Mouse (Mus musculus) hindbrain, embryonic 12.5 days (tissue): Measurements from ENCODE around the gene Foxp1. TPM values are rescaled to one million over a fixed set of nuclear protein-coding genes. Genes with fewer than 3 reads are reported as not detected.

Experiments used
- ATAC-seq: fragments of 200-750 bp; cut with Nextera tagmentation; 2 replicates; pipeline ENCODE4 v1.8.0; 2017; ENCODE audit warnings: moderate TSS enrichment; ENCODE audit not compliant: low FRiP score
- H3K27ac ChIP-seq: fragments of 300-500 bp; sonication (generic); 2 replicates; pipeline ENCODE4 v1.5.1; 2016; ENCODE audit warnings: mild to moderate bottlenecking
- H3K27me3 ChIP-seq: fragments of 300-500 bp; sonication (generic); 2 replicates; pipeline ENCODE4 v1.6.1; 2016; ENCODE audit warnings: mild to moderate bottlenecking
- H3K36me3 ChIP-seq: fragments of 300-500 bp; sonication (generic); 2 replicates; pipeline ENCODE4 v1.6.1; 2016; ENCODE audit warnings: mild to moderate bottlenecking
- H3K4me1 ChIP-seq: fragments of 300-500 bp; sonication (generic); 2 replicates; pipeline ENCODE4 v1.6.1; 2016
- H3K4me2 ChIP-seq: fragments of 300-500 bp; sonication (generic); replicated peaks from 2 replicates; pipeline ENCODE4 v1.6.1; 2016; ENCODE audit warnings: mild to moderate bottlenecking
- H3K4me3 ChIP-seq: fragments of 300-500 bp; sonication (generic); 2 replicates; pipeline ENCODE4 v1.5.1; 2016; ENCODE audit warnings: mild to moderate bottlenecking
- H3K9ac ChIP-seq: fragments of 300-500 bp; sonication (generic); 2 replicates; pipeline ENCODE4 v1.6.1; 2016; ENCODE audit warnings: mild to moderate bottlenecking, moderate library complexity
- H3K9me3 ChIP-seq: fragments of 300-500 bp; sonication (generic); replicated peaks from 2 replicates; pipeline ENCODE4 v1.6.1; 2016; ENCODE audit warnings: mild to moderate bottlenecking
- WGBS: fragments of 180-500 bp; shearing (Covaris S2); methylation state at CpG from one replicate; pipeline ENCODE4 v1.1.7; 2016; 5-methylcytosine and 5-hydroxymethylcytosine counted together
- polyA plus RNA-seq: library from polyadenylated mRNA; unstranded; fragments of >200 nt; fragmentation: Nextera tagmentation; extraction: Ambion mirVana; gene quantifications from 2 replicates; pipeline ENCODE4 v1.2.1, GENCODE M21; 2016

Foxp1 gene
- polyA plus RNA-seq, 1 experiment from 2014 or later: 87.6 TPM

- ATAC-seq: no peak
- H3K4me1 ChIP-seq: peaks cover 52% of the 10 kb centered on the region
Measured at GRCm38 (mm10) chr6:99263886-99264185, 258.7 kb downstream of the Foxp1 start.

DNA sequence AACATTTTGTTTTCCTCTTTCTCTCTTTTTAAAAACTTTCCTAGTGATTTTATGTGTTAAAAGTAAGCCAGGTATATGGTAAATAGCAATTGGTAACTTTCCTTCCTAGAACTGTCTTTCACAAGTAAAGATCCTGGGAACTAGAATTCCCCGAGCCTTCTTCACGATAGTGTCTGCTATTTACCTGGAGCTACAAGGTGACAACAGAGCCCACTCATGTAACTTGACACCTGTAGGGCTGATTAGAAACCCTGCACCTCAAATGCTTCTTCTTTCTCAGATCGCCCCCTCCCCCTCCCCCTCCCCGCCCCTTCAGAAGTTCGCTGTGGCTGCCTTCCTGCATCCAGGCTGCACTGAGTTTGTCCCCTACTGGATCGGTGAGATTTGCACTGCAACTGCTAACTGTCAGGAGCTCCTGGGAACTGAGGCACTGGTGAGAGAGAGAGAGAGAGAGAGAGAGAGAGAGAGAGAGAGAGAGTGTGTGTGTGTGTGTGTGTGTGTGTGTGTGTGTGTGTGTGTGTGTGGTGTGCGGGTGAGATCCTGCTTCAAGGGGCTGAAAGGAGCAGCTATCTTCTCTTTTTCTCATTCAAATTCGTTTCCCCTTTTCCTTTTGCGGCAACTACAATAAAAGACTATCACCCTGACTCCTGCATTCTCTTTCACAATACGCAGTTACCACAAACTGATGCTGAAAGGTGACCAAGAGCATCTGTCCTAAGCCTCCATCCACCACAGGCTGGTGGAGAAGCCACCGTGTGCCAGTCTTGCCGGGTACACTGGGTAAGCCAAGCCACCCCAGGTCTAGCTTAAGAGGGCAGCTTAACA, 259.2 kb downstream of the Foxp1 start:
- H3K4me2 ChIP-seq: no peak overlapping the region

More at GRCm38 (mm10) chr6:99263886-99264185, 258.7 kb downstream of the Foxp1 start:
- Histone ChIP-seq H3K27ac (no peak overlapping the region), H3K27me3 (peaks cover 3% of the 10 kb centered on the region; the same call in 1 of the 2 replicates), H3K9me3 (no peaks in the 10 kb centered on the region), H3K9ac (no peak overlapping the region), H3K36me3 (no peaks in the 10 kb centered on the region), H3K4me2 (no peak overlapping the region), H3K4me3 (no peak overlapping the region)
- 39% methylated on average over 2 of the region's 2 CpGs for WGBS

DNA sequence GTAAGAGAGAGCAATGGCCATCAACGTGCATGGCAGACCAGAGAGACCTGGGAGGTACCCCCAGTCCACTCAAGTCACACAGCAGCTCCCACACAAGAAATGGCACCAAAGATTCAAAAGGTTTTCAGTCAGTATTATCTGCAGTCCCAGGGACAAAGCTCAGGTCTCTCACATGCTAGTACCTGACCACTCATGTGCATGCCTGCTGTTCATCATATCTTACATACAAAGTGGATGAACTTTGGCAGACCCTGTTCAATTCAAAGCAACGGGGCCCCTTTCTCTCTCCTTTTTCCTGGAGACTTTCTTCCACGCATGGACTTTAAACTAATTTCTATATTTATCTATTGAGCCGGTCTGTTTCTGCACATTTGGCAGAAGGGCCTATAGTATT, 260.8 kb downstream of the Foxp1 start:
- Histone ChIP-seq H3K4me2 (no peak overlapping the region), H3K4me1 (peaks cover 43% of the 10 kb centered on the region), H3K4me3 (no peak overlapping the region), H3K27ac (no peak overlapping the region), H3K9ac (no peak overlapping the region), H3K36me3 (no peaks in the 10 kb centered on the region), H3K27me3 (peaks cover 3% of the 10 kb centered on the region; the same call in 1 of the 2 replicates), H3K9me3 (no peaks in the 10 kb centered on the region)
- no peak for ATAC-seq
- WGBS: 56% methylated on average over 4 of the region's 4 CpGs

More for the DNA sequence above, 259.2 kb downstream of the Foxp1 start:
- Histone ChIP-seq H3K4me3 (no peak overlapping the region), H3K4me1 (peaks cover 47% of the 10 kb centered on the region), H3K9ac (no peak overlapping the region), H3K27ac (no peak overlapping the region), H3K9me3 (no peaks in the 10 kb centered on the region), H3K27me3 (peaks cover 3% of the 10 kb centered on the region; the same call in 1 of the 2 replicates), H3K36me3 (no peaks in the 10 kb centered on the region)
- WGBS: 9% methylated on average over 12 of the region's 12 CpGs
- ATAC-seq: no peak

DNA sequence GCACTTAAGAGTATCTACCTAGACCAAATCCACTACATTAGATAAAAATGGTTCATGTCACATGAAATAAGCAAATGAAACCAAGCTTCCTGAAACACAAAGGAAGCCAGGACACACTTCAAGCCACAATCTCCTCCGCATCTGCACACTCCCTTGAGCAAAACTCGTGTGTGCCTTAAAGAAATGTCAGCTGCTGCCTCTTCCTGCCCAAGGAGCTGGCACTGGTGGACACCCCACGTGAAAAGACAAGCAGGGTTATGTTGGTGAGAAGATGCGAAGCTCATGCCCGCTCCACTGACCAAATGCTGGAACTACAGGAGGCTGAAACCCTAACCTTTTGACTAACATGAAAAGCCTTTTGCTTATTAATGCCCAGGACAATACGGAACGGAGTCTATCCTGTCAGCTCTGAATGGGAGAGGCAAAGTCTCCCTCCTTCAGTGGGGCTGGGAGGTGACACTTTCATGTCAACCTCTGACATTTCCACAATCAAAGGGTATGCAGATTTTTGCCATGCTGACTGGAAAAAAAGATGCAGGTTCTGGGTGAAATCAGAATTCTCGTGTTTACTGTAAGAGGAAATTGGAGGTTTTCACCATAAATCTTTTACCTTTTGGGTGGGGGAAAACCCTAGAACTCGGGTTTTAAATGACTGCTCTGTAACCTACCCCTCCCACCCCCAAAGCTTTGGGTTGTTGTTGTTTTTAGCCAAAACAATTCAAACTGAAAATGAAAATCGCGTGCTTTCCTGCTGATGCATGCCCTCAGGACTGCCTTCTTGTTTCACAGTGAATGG, 261.4 kb downstream of the Foxp1 start:
- Histone ChIP-seq H3K4me1 (peaks cover 38% of the 10 kb centered on the region), H3K27me3 (peaks cover under 1% of the 10 kb centered on the region; the same call in 1 of the 2 replicates), H3K4me2 (no peak overlapping the region), H3K9ac (no peak overlapping the region), H3K27ac (no peak overlapping the region), H3K36me3 (no peaks in the 10 kb centered on the region), H3K9me3 (no peaks in the 10 kb centered on the region), H3K4me3 (no peak overlapping the region)
- no peak for ATAC-seq
- WGBS: 42% methylated on average over 11 of the region's 11 CpGs

GRCm38 (mm10) chr6:99258346-99258745, 264.2 kb downstream of the Foxp1 start:
- no peak overlapping the region for H3K9ac ChIP-seq
- no peaks in the 10 kb centered on the region for H3K27me3 ChIP-seq
- H3K4me3 ChIP-seq: no peak overlapping the region
- H3K4me2 ChIP-seq: no peak overlapping the region
- H3K36me3 ChIP-seq: no peaks in the 10 kb centered on the region
- peaks cover 13% of the 10 kb centered on the region for H3K4me1 ChIP-seq
- no peak overlapping the region for H3K27ac ChIP-seq
- 78% methylated on average over 5 of the region's 5 CpGs for WGBS
- no peaks in the 10 kb centered on the region for H3K9me3 ChIP-seq
- no peak for ATAC-seq

DNA sequence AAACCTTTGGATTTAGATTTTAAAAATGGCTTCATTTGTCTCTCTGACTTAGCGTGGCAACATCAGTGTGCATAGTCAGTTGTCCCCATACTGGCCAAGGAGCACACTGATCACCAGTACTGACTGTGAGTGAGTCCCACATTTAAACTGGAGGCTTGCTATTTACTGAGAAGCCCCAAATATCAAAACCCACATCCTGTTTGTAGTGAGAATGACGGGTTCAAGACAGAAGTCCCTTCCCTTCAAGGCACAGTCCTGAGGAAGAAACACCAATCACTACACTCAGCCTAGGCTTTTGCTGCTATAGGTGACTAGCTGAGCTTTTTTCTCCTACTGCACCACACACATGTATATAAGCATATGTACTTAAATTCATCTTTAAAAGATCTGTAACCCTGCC, 264.8 kb downstream of the Foxp1 start:
- Histone ChIP-seq H3K9me3 (no peaks in the 10 kb centered on the region), H3K27ac (no peak overlapping the region), H3K4me1 (peaks cover 9% of the 10 kb centered on the region; the same call in 1 of the 2 replicates), H3K27me3 (no peaks in the 10 kb centered on the region), H3K36me3 (no peaks in the 10 kb centered on the region), H3K9ac (no peak overlapping the region), H3K4me2 (no peak overlapping the region), H3K4me3 (no peak overlapping the region)
- WGBS: 88% methylated on average over 2 of the region's 2 CpGs
- ATAC-seq: no peak

DNA sequence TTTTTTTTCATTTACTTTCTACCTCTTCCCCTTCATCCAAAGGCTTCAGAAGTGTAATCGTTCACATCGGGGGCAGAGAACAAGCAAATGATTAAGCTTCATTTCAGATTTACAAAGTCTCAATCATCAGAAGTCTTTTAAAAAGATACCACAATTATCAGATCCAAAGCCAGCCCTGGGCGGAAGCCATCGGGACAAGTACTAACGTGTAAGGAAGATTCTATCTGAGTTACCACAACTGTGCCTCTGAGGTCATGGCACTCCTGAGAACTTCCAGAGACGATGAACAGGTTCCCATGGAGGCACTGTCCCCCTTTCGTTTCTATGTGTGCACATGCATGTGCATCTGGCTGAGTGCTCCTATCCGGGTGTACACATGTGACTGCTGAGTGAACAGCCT, 269.2 kb downstream of the Foxp1 start:
- no peak overlapping the region for H3K4me3 ChIP-seq
- no peaks in the 10 kb centered on the region for H3K27me3 ChIP-seq
- no peak overlapping the region for H3K27ac ChIP-seq
- no peaks in the 10 kb centered on the region for H3K9me3 ChIP-seq
- H3K36me3 ChIP-seq: no peaks in the 10 kb centered on the region
- no peak for ATAC-seq
- H3K4me2 ChIP-seq: no peak overlapping the region
- no peaks in the 10 kb centered on the region for H3K4me1 ChIP-seq
- WGBS: 88% methylated on average over 8 of the region's 8 CpGs
- no peak overlapping the region for H3K9ac ChIP-seq

GRCm38 (mm10) chr6:99252816-99253215, 269.7 kb downstream of the Foxp1 start:
- Histone ChIP-seq H3K9ac (no peak overlapping the region), H3K27me3 (no peaks in the 10 kb centered on the region), H3K4me3 (no peak overlapping the region), H3K9me3 (no peaks in the 10 kb centered on the region), H3K27ac (no peak overlapping the region), H3K4me1 (no peaks in the 10 kb centered on the region), H3K4me2 (no peak overlapping the region), H3K36me3 (no peaks in the 10 kb centered on the region)
- no peak for ATAC-seq
- WGBS: 82% methylated on average over 5 of the region's 5 CpGs

GRCm38 (mm10) chr6:99251924-99252323, 270.6 kb downstream of the Foxp1 start:
- Histone ChIP-seq H3K4me3 (no peak overlapping the region), H3K4me1 (no peaks in the 10 kb centered on the region), H3K9ac (no peak overlapping the region), H3K36me3 (no peaks in the 10 kb centered on the region), H3K4me2 (no peak overlapping the region), H3K27ac (no peak overlapping the region), H3K27me3 (no peaks in the 10 kb centered on the region), H3K9me3 (no peaks in the 10 kb centered on the region)
- 91% methylated on average over 4 of the region's 4 CpGs for WGBS
- ATAC-seq: no peak

DNA sequence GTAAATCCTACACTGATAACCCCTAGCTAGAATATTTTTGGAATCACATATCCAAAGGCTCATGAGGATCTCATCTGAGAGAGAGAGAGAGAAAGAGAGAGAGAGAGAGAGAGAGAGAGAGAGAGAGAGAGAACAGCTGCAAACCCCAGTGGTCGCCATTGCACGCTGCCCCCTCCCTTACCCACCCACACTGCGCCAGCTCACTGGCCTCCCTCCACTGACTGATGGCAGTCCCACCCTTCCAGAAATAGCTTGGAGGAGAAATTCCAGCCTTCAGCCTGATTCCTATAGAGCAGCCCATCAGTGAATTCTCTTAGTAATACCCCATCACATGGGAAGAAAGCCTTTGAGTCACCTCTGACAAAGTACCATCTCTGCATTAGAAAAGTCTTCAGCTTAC, 271.3 kb downstream of the Foxp1 start:
- Histone ChIP-seq H3K27me3 (no peaks in the 10 kb centered on the region), H3K9me3 (no peaks in the 10 kb centered on the region), H3K9ac (no peak overlapping the region), H3K27ac (no peak overlapping the region), H3K4me3 (no peak overlapping the region), H3K36me3 (no peaks in the 10 kb centered on the region), H3K4me1 (no peaks in the 10 kb centered on the region), H3K4me2 (no peak overlapping the region)
- no peak for ATAC-seq
- WGBS: 66% methylated on average over 2 of the region's 3 CpGs

DNA sequence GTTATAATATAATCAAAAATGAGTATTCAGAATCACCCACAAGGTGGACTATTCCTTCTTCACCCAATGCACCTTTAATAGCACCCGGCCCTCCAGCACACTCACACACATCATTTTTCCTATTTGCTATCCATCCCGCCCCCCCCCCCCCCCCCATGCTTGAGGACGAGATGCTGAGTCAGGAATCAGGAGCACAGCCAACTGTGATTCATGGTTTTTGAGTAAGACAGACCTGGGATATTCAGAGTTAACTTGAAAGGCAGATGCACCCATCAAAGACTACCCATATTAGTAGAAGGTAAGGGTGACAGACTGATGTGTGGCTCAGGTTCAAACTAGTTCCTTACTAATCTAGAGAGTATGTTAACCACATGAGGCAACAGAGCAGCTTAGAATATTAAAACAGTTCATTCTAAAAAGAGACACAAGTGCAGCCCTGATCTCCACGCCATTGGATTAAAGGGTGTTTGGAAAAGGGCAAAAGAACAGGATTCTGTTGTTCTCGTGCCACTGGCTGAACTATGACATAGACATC, 273.0 kb downstream of the Foxp1 start:
- 73% methylated on average over 5 of the region's 5 CpGs for WGBS

GRCm38 (mm10) chr6:99248396-99248795, 274.1 kb downstream of the Foxp1 start:
- no peak overlapping the region for H3K4me3 ChIP-seq
- no peaks in the 10 kb centered on the region for H3K27me3 ChIP-seq
- no peaks in the 10 kb centered on the region for H3K9me3 ChIP-seq
- H3K36me3 ChIP-seq: no peaks in the 10 kb centered on the region
- H3K4me2 ChIP-seq: no peak overlapping the region
- no peak for ATAC-seq
- 89% methylated on average over 8 of the region's 8 CpGs for WGBS
- H3K27ac ChIP-seq: no peak overlapping the region
- H3K9ac ChIP-seq: no peak overlapping the region
- no peaks in the 10 kb centered on the region for H3K4me1 ChIP-seq

More for the DNA sequence above, 273.0 kb downstream of the Foxp1 start:
- Histone ChIP-seq H3K27ac (no peak overlapping the region), H3K4me3 (no peak overlapping the region), H3K4me2 (no peak overlapping the region), H3K9ac (no peak overlapping the region), H3K4me1 (no peaks in the 10 kb centered on the region), H3K9me3 (no peaks in the 10 kb centered on the region), H3K27me3 (no peaks in the 10 kb centered on the region), H3K36me3 (no peaks in the 10 kb centered on the region)
- ATAC-seq: no peak
